Mouse (Mus musculus) heart, embryonic 14.5 days (tissue): ENCODE data around the gene Slc6a3. TPM values are rescaled to one million over a fixed set of nuclear protein-coding genes. Genes with fewer than 3 reads are reported as not detected.

Experiments used
- ATAC-seq: fragments of 200-750 bp; cut with Nextera tagmentation; 2 replicates; pipeline ENCODE4 v1.8.0; 2017; ENCODE audit warnings: low read depth, moderate TSS enrichment; ENCODE audit not compliant: insufficient number of reproducible peaks, insufficient read depth, low FRiP score
- H3K27ac ChIP-seq, 2 experiments: fragments of 200-500 bp in 1 of 2; fragments of 300-500 bp in 1 of 2; sonication (generic) in 1 of 2; replicated peaks in 1 of 2; 2 replicates each; pipeline ENCODE4 v1.5.1; 2012 to 2014; ENCODE audit warnings: low read depth in 2 of 2, low read length in 2 of 2, control low read depth in 1 of 2, mild to moderate bottlenecking in 1 of 2, mixed read lengths in 1 of 2; ENCODE audit not compliant: control insufficient read depth in 1 of 2, insufficient read depth in 1 of 2
- H3K27me3 ChIP-seq: fragments of 300-500 bp; sonication (generic); 2 replicates; pipeline ENCODE4 v1.6.1; 2014; ENCODE audit warnings: mild to moderate bottlenecking, low read length, control low read depth; ENCODE audit not compliant: control insufficient read depth, insufficient read depth
- H3K36me3 ChIP-seq: fragments of 300-500 bp; sonication (generic); 2 replicates; pipeline ENCODE4 v1.6.1; 2014; ENCODE audit warnings: mild to moderate bottlenecking, control low read depth, low read length, mixed read lengths; ENCODE audit not compliant: control insufficient read depth, insufficient read depth
- H3K4me1 ChIP-seq, 2 experiments: fragments of 200-500 bp in 1 of 2; fragments of 300-500 bp in 1 of 2; sonication (generic) in 1 of 2; 2 replicates each; pipeline ENCODE4 v1.6.1; 2012 to 2014; ENCODE audit warnings: low read length in 2 of 2, control low read depth in 1 of 2, mixed read lengths in 1 of 2; ENCODE audit not compliant: control insufficient read depth in 2 of 2, insufficient read depth in 2 of 2
- H3K4me2 ChIP-seq: fragments of 300-500 bp; sonication (generic); 2 replicates; pipeline ENCODE4 v1.6.1; 2014; ENCODE audit warnings: mild to moderate bottlenecking, low read length
- H3K4me3 ChIP-seq, 2 experiments: fragments of 200-500 bp in 1 of 2; fragments of 300-500 bp in 1 of 2; sonication (generic) in 1 of 2; 2 replicates each; pipeline ENCODE4 v1.5.1; 2012 to 2014; ENCODE audit warnings: low read length in 2 of 2, mild to moderate bottlenecking in 2 of 2, control low read depth in 1 of 2, low read depth in 1 of 2, moderate library complexity in 1 of 2; ENCODE audit not compliant: control insufficient read depth in 1 of 2, insufficient read depth in 1 of 2
- H3K9ac ChIP-seq: fragments of 300-500 bp; sonication (generic); 2 replicates; pipeline ENCODE4 v1.6.1; 2014; ENCODE audit warnings: mild to moderate bottlenecking, low read length
- H3K9me3 ChIP-seq: fragments of 300-500 bp; sonication (generic); 2 replicates; pipeline ENCODE4 v1.6.1; 2016; ENCODE audit warnings: low read length, control low read depth; ENCODE audit not compliant: control insufficient read depth
- WGBS: fragments of 180-500 bp; shearing (Covaris S2); extraction: QIAGEN DNeasy Blood & Tissue Kit; methylation state at CpG from one replicate; pipeline ENCODE4 v1.1.7; 2014; 5-methylcytosine and 5-hydroxymethylcytosine counted together
- polyA plus RNA-seq: library from polyadenylated mRNA; unstranded; fragments of >200 nt; fragmentation: Nextera tagmentation; extraction: Ambion mirVana; gene quantifications from 2 replicates; pipeline ENCODE4 v1.2.1, GENCODE M21; 2014

Slc6a3 gene
- polyA plus RNA-seq, 1 experiment from 2014 or later, result 0.09 TPM

DNA sequence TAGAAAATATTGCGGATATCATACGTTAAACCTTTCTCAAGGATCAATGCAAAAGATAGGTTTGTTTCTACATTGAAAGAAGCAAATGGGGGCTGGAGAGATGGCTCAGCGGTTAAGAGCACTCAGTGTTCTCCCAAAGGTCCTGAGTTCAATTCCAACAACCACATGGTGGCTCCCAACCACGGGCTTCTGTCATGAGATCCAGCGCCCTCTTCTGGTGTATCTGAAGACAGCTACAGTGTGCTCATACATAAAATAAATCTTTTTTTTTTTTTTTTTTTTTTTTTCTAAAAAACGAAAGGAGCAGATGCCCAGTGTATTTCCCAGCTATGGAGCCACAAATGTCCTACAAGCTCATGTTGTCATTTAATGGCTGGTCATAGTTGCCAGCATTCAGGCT is 84.1 kb downstream of the Slc6a3 start:
- H3K27ac ChIP-seq, result no peak overlapping the region
- WGBS, result 74% methylated on average over 6 of the region's 6 CpGs

GRCm38 (mm10) chr13:73626410-73626744 is 89.8 kb downstream of the Slc6a3 start:
- H3K9ac ChIP-seq, result peak overlapping the region; percentile 76
- 40% methylated on average over 6 of the region's 6 CpGs for WGBS
- peaks cover 6% of the 10 kb centered on the region for H3K36me3 ChIP-seq
- peaks cover 5 to 13% of the 10 kb centered on the region in 2 experiments; a peak in 3 of 4 replicates for H3K4me1 ChIP-seq
- no peaks in the 10 kb centered on the region for H3K9me3 ChIP-seq
- no peak overlapping the region for H3K27ac ChIP-seq
- peak overlapping the region; percentile 62 to 63 for H3K4me3 ChIP-seq
- ATAC-seq, result no peak
- H3K4me2 ChIP-seq, result peak overlapping the region; percentile 96
- no peaks in the 10 kb centered on the region for H3K27me3 ChIP-seq

More for the DNA sequence above, 84.1 kb downstream of the Slc6a3 start:
- Histone ChIP-seq H3K27me3 (no peaks in the 10 kb centered on the region), H3K9me3 (no peaks in the 10 kb centered on the region), H3K9ac (no peak overlapping the region), H3K36me3 (peaks cover 63% of the 10 kb centered on the region), H3K4me2 (no peak overlapping the region), H3K4me3 (no peak overlapping the region), H3K4me1 (no peaks in the 10 kb centered on the region)
- ATAC-seq, result no peak

DNA sequence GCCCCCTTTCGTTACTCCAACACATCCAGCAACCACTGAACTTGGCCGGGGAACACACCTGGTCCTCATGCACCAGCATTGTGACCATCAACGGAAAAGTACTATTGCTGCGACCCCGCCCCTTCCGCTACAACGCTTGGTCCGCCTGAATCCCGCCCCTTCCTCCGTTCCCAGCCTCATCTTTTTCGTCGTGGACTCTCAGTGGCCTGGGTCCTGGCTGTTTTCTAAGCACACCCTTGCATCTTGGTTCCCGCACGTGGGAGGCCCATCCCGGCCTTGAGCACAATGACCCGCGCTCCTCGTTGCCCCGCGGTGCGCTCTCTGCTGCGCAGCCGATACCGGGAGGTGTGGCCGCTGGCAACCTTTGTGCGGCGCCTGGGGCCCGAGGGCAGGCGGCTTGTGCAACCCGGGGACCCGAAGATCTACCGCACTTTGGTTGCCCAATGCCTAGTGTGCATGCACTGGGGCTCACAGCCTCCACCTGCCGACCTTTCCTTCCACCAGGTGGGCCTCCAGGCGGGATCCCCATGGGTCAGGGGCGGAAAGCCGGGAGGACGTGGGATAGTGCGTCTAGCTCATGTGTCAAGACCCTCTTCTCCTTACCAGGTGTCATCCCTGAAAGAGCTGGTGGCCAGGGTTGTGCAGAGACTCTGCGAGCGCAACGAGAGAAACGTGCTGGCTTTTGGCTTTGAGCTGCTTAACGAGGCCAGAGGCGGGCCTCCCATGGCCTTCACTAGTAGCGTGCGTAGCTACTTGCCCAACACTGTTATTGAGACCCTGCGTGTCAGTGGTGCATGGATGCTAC is 90.4 kb downstream of the Slc6a3 start, which contains the start of gene Tert:
Gene Tert, plus strand, starts transcription at position 167 of the 805 bp plus-strand sequence.
- no peaks in the 10 kb centered on the region for H3K9me3 ChIP-seq
- H3K4me2 ChIP-seq, result peak within 1 kb of the TSS; percentile 96
- no peaks in the 10 kb centered on the region for H3K27me3 ChIP-seq
- peak within 1 kb of the TSS; percentile 76 for H3K9ac ChIP-seq
- peak within 1 kb of the TSS; percentile 62 to 63 for H3K4me3 ChIP-seq
- peaks cover 5 to 13% of the 10 kb centered on the region in 2 experiments; a peak in 3 of 4 replicates for H3K4me1 ChIP-seq
- no peak for ATAC-seq
- H3K27ac ChIP-seq, result no peak within 1 kb of the TSS
- WGBS, result 10% methylated on average over 47 of the region's 47 CpGs
- H3K36me3 ChIP-seq, result peaks cover under 1% of the 10 kb centered on the region; the same call in 1 of the 2 replicates

Other genes with a start within 250 kb of the Slc6a3 start
- 173 and 176 TPM in 2 replicates for gene Mrpl36, start 208.2 kb upstream of the Slc6a3 start, polyA plus RNA-seq
- 792 and 837 TPM in 2 replicates for gene Ndufs6, start 208.2 kb upstream of the Slc6a3 start, polyA plus RNA-seq
- gene Lpcat1, start 69.5 kb upstream of the Slc6a3 start, polyA plus RNA-seq, result 15.4 and 19.1 TPM in 2 replicates
- gene Clptm1l, start 67.3 kb downstream of the Slc6a3 start, polyA plus RNA-seq, result 103 and 113 TPM in 2 replicates
- 1.5 and 1.8 TPM in 2 replicates for gene Tert, start 90.2 kb downstream of the Slc6a3 start, polyA plus RNA-seq
- gene Slc6a18, start 141.3 kb downstream of the Slc6a3 start, polyA plus RNA-seq, result not detected in 2 replicates
- not detected in 2 replicates for gene Slc6a19, start 168.1 kb downstream of the Slc6a3 start, polyA plus RNA-seq
- gene Slc12a7, start 196.3 kb downstream of the Slc6a3 start, polyA plus RNA-seq, result 39.4 and 44.1 TPM in 2 replicates